Mouse (Mus musculus): Measurements from ENCODE around the gene Pkm. TPM values are rescaled to one million over a fixed set of nuclear protein-coding genes. Genes with fewer than 3 reads are reported as not detected.

The Pkm gene
- total and polyA plus RNA-seq, 2 experiments from 2014 or later: 883 to 945 TPM

DNA sequence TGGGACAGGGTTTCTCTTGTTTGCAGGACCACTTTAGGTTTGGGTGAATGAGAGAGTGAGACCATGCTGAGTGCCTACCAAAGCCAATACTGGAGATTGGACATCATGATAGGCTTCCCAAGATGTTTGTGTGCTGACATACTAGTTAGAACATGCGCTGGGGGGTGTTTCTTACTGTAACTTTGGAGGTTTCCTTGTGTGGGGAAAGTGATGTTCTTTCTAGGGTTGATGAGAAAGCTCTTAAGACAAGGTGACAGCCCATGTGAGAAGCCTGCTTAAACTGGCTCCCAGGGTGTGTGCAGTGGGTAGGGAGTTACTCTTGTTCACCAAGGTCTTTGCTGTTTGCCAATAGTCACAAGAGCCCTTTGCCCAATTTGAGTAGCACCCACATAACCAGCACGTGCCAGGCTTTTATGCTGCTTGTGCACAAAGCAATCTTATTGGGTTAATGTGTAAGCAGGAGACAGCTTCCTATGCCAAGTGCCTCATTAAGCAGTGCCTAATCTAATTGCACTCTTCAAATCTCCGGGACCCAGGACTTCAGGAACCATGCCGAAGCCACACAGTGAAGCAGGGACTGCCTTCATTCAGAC, 8.6 kb downstream of the Pkm start:
- H3K27ac ChIP-seq: no peak overlapping the region
- ATAC-seq (no peak), DNase-seq (ENCODE audit: low spot score) (no peak)
- peaks cover 20% of the 10 kb centered on the region for H3K4me1 ChIP-seq (ENCODE audit: insufficient read depth, low read length)
- no peak overlapping the region for H3K4me2 ChIP-seq (ENCODE audit: low read depth, low read length)
- H3K36me3 ChIP-seq (ENCODE audit: insufficient read depth, low read length): peaks cover 47% of the 10 kb centered on the region
- 55% methylated on average over 4 of the region's 4 CpGs for WGBS
- no peak overlapping the region for H3K4me3 ChIP-seq (ENCODE audit: low read length)
- H3K27me3 ChIP-seq (ENCODE audit: insufficient read depth, low read length): no peaks in the 10 kb centered on the region
- no peaks in the 10 kb centered on the region for H3K9me3 ChIP-seq (ENCODE audit: low read length)
- TF ChIP-seq CTCF (IDR thresholded peaks at IDR 0.05; ENCODE audit: low read depth): no peak
- no peak overlapping the region for H3K9ac ChIP-seq (replicated peaks; ENCODE audit: low read length)

DNA sequence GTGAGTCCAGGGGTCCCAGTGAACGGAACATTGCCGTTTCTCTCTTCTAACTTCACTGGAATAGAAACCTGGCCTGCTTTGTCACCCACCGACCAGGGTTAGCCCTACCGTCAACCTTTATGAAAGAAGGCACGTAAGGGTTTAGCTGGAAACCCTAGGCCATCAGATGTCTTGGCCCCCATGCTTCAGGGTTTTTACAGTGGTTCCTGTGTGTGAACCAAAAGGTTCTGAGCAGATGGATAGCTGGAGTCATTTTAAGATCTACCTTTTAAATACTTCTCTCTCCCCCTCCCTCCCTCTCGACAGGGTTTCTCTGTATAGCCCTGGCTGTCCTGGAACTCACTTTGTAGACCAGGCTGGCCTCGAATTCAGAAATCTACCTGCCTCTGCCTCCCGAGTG, 9.8 kb downstream of the Pkm start:
- peaks cover 59% of the 10 kb centered on the region for H3K36me3 ChIP-seq (ENCODE audit: insufficient read depth, low read length)
- DNase-seq (ENCODE audit: low spot score): no peak

DNA sequence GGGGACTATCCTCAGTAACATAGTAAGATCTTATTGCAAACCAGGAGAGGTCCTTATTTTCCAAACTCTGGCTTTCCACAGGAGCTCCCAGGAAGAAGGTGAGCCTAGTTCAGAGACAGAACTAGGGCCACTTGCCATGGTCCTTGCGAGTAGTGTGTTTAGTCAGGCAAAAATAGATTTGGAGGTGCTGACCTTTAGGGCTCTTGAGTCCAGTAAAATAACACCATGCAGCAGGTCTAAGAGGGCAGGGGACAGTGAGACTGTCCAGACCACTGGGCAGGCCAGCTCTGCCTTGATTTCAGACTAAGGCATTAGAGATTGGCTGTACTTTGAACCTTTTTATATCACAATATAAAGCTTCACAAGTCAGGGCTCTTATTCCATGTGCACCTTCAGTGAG, 10.6 kb downstream of the Pkm start:
- ATAC-seq (no peak), DNase-seq (ENCODE audit: low spot score) (no peak)
- Histone ChIP-seq H3K4me3 (ENCODE audit: low read length) (no peak overlapping the region), H3K36me3 (ENCODE audit: insufficient read depth, low read length) (peaks cover 67% of the 10 kb centered on the region), H3K4me2 (ENCODE audit: low read depth, low read length) (no peak overlapping the region), H3K9ac (replicated peaks; ENCODE audit: low read length) (no peak overlapping the region), H3K9me3 (ENCODE audit: low read length) (no peaks in the 10 kb centered on the region), H3K27me3 (ENCODE audit: insufficient read depth, low read length) (no peaks in the 10 kb centered on the region), H3K4me1 (ENCODE audit: insufficient read depth, low read length) (peaks cover 1% of the 10 kb centered on the region; the same call in 1 of the 2 replicates), H3K27ac (no peak overlapping the region)
- TF ChIP-seq CTCF (IDR thresholded peaks at IDR 0.05; ENCODE audit: low read depth): no peak
- WGBS: 96% methylated on average over 1 of the region's 1 CpGs

More for the DNA sequence above, 9.8 kb downstream of the Pkm start:
- Histone ChIP-seq H3K27ac (no peak overlapping the region), H3K4me1 (ENCODE audit: insufficient read depth, low read length) (peaks cover 9% of the 10 kb centered on the region), H3K4me2 (ENCODE audit: low read depth, low read length) (no peak overlapping the region), H3K27me3 (ENCODE audit: insufficient read depth, low read length) (no peaks in the 10 kb centered on the region), H3K9ac (replicated peaks; ENCODE audit: low read length) (no peak overlapping the region), H3K9me3 (ENCODE audit: low read length) (no peaks in the 10 kb centered on the region), H3K4me3 (ENCODE audit: low read length) (no peak overlapping the region)
- WGBS: 90% methylated on average over 8 of the region's 8 CpGs
- no peak for TF ChIP-seq CTCF (IDR thresholded peaks at IDR 0.05; ENCODE audit: low read depth)
- no peak for ATAC-seq

DNA sequence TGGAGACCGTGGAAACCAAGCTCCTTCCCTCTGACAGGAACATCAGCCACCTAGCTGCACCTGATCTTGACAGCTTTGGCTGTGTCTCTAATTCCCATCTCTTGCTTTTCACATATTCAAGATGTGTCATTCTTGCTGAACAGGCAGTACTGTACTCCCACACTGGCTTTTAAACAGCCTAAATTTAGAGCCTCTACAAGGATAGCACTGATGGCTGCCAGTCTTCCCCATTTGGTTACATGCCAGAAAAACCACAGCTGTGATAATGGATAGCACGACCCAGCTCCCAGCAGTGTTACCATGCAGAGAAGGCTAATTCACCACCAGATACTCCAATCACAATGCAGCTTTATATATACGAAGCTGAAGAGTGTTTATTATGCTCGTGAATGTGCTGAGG, 11.1 kb downstream of the Pkm start:
- Histone ChIP-seq H3K9me3 (ENCODE audit: low read length) (no peaks in the 10 kb centered on the region), H3K27ac (no peak overlapping the region), H3K4me2 (ENCODE audit: low read depth, low read length) (no peak overlapping the region), H3K27me3 (ENCODE audit: insufficient read depth, low read length) (no peaks in the 10 kb centered on the region), H3K36me3 (ENCODE audit: insufficient read depth, low read length) (peaks cover 72% of the 10 kb centered on the region), H3K4me1 (ENCODE audit: insufficient read depth, low read length) (no peaks in the 10 kb centered on the region), H3K4me3 (ENCODE audit: low read length) (no peak overlapping the region), H3K9ac (replicated peaks; ENCODE audit: low read length) (no peak overlapping the region)
- DNase-seq (ENCODE audit: low spot score) (no peak), ATAC-seq (no peak)
- TF ChIP-seq CTCF (IDR thresholded peaks at IDR 0.05; ENCODE audit: low read depth): no peak
- WGBS: 65% methylated on average over 4 of the region's 4 CpGs

DNA sequence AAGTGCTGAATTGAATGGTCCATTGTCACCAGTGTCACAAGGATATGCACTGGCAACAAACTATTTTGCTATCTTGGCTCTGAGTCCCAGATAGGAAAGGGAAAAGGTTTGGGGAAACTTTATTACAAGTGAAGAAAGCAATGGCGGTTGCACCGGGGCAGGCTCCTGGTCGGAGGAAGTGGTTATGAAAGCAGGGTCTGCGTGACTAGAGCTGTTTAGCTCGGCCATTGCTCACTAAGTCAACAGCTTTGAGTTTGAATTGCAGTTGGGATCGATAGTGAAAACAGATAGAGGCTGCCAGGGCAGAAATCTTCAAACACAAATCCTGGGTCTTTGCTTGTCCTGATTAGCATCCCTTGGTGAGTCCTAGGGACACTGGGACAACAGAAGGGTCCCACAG, 11.7 kb downstream of the Pkm start:
- Histone ChIP-seq H3K4me2 (ENCODE audit: low read depth, low read length) (no peak overlapping the region), H3K27me3 (ENCODE audit: insufficient read depth, low read length) (no peaks in the 10 kb centered on the region), H3K4me1 (ENCODE audit: insufficient read depth, low read length) (no peaks in the 10 kb centered on the region), H3K4me3 (ENCODE audit: low read length) (no peak overlapping the region), H3K27ac (no peak overlapping the region), H3K9ac (replicated peaks; ENCODE audit: low read length) (no peak overlapping the region), H3K9me3 (ENCODE audit: low read length) (no peaks in the 10 kb centered on the region), H3K36me3 (ENCODE audit: insufficient read depth, low read length) (peaks cover 78% of the 10 kb centered on the region)
- WGBS: 83% methylated on average over 6 of the region's 6 CpGs
- TF ChIP-seq CTCF (IDR thresholded peaks at IDR 0.05; ENCODE audit: low read depth): no peak
- ATAC-seq: no peak
- DNase-seq (ENCODE audit: low spot score): no peak

DNA sequence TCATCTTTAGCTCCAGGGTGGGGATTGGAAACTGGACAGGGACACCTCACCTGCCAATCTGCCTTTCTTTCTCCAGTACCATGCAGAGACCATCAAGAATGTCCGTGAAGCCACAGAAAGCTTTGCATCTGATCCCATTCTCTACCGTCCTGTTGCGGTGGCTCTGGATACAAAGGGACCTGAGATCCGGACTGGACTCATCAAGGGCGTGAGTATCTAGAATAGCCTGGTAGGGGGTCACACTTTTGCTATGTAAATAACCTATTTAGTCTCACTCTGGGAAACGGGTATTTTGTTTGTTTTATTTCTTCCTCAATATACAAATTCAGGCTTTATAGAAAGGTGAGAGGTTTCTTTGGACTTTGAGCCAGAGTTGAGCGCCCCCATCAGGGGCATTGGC, 12.3 kb downstream of the Pkm start:
- Histone ChIP-seq H3K9ac (replicated peaks; ENCODE audit: low read length) (no peak overlapping the region), H3K4me3 (ENCODE audit: low read length) (no peak overlapping the region), H3K4me2 (ENCODE audit: low read depth, low read length) (no peak overlapping the region), H3K27me3 (ENCODE audit: insufficient read depth, low read length) (no peaks in the 10 kb centered on the region), H3K36me3 (ENCODE audit: insufficient read depth, low read length) (peaks cover 80% of the 10 kb centered on the region), H3K27ac (no peak overlapping the region), H3K9me3 (ENCODE audit: low read length) (no peaks in the 10 kb centered on the region), H3K4me1 (ENCODE audit: insufficient read depth, low read length) (no peaks in the 10 kb centered on the region)
- no peak for DNase-seq (ENCODE audit: low spot score)
- TF ChIP-seq CTCF (IDR thresholded peaks at IDR 0.05; ENCODE audit: low read depth): no peak
- 61% methylated on average over 7 of the region's 7 CpGs for WGBS
- no peak for ATAC-seq

DNA sequence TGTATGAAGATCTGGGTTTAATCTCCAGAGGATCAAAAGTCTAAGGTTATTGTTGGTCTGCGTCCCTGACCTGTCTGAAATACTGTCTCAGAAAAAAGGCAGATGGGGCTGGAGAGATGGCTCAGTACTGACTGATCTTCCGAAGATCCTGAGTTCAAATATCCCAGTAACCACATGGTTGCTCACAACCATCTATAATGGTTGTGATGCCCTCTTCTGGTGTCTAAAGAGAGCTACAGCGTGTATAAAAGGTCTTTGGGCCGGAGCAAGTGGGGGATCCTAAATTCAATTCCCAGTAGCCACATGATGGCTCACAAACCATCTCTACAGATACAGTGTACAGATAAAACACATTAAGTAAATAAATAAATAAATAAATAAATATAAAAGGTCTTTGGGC, 13.0 kb downstream of the Pkm start:
- Histone ChIP-seq H3K4me1 (ENCODE audit: insufficient read depth, low read length) (no peaks in the 10 kb centered on the region), H3K4me3 (ENCODE audit: low read length) (no peak overlapping the region), H3K27ac (no peak overlapping the region), H3K9ac (replicated peaks; ENCODE audit: low read length) (no peak overlapping the region), H3K4me2 (ENCODE audit: low read depth, low read length) (no peak overlapping the region), H3K27me3 (ENCODE audit: insufficient read depth, low read length) (no peaks in the 10 kb centered on the region), H3K36me3 (ENCODE audit: insufficient read depth, low read length) (peaks cover 84% of the 10 kb centered on the region), H3K9me3 (ENCODE audit: low read length) (no peaks in the 10 kb centered on the region)
- ATAC-seq (no peak; the same call in 1 of the 2 replicates), DNase-seq (ENCODE audit: low spot score) (no peak)
- TF ChIP-seq CTCF (IDR thresholded peaks at IDR 0.05; ENCODE audit: low read depth): peak; percentile 50
- WGBS: 69% methylated on average over 4 of the region's 4 CpGs

All from hindbrain, postnatal 0 days (tissue).